Mouse (Mus musculus): ENCODE data around the gene Ttc28.

GRCm38 (mm10) chr5:110857091-110857490 lies 22.5 kb upstream of the Ttc28 start:
- TF ChIP-seq CTCF (IDR thresholded peaks at IDR 0.05; ENCODE audit: low read depth, low read length) (no peak), POLR2A (IDR thresholded peaks at IDR 0.05; ENCODE audit: extremely low read depth, insufficient read depth, low read length) (no peak)
